Mouse (Mus musculus) limb, embryonic 13.5 days (tissue): ENCODE results near the gene Eif4a2. TPM values are rescaled to one million over a fixed set of nuclear protein-coding genes. Genes with fewer than 3 reads are reported as not detected.

Experiments used
- ATAC-seq: fragments of 200-750 bp; cut with Nextera tagmentation; 2 replicates; pipeline ENCODE4 v1.8.0; 2017; ENCODE audit warnings: low read depth, moderate number of reproducible peaks, moderate TSS enrichment; ENCODE audit not compliant: low FRiP score
- H3K27ac ChIP-seq: fragments of 300-500 bp; sonication (generic); 2 replicates; pipeline ENCODE4 v1.5.1; 2015; ENCODE audit warnings: inconsistent platforms, mild to moderate bottlenecking, moderate library complexity
- H3K27me3 ChIP-seq: fragments of 300-500 bp; sonication (generic); 2 replicates; pipeline ENCODE4 v1.6.1; 2015; ENCODE audit warnings: mild to moderate bottlenecking, inconsistent platforms
- H3K36me3 ChIP-seq: fragments of 300-500 bp; sonication (generic); 2 replicates; pipeline ENCODE4 v1.6.1; 2015; ENCODE audit warnings: inconsistent platforms, mild to moderate bottlenecking, moderate library complexity
- H3K4me1 ChIP-seq: fragments of 300-500 bp; sonication (generic); 2 replicates; pipeline ENCODE4 v1.6.1; 2015; ENCODE audit warnings: inconsistent platforms
- H3K4me2 ChIP-seq: fragments of 300-500 bp; sonication (generic); replicated peaks from 2 replicates; pipeline ENCODE4 v1.6.1; 2015; ENCODE audit warnings: inconsistent platforms, mild to moderate bottlenecking, moderate library complexity
- H3K4me3 ChIP-seq: fragments of 300-500 bp; sonication (generic); 2 replicates; pipeline ENCODE4 v1.5.1; 2015; ENCODE audit warnings: moderate library complexity, mild to moderate bottlenecking, inconsistent platforms
- H3K9ac ChIP-seq: fragments of 300-500 bp; sonication (generic); 2 replicates; pipeline ENCODE4 v1.6.1; 2015; ENCODE audit warnings: mild to moderate bottlenecking, inconsistent platforms
- H3K9me3 ChIP-seq: fragments of 300-500 bp; sonication (generic); 2 replicates; pipeline ENCODE4 v1.6.1; 2016; ENCODE audit warnings: inconsistent platforms
- WGBS: fragments of 180-500 bp; shearing (Covaris S2); methylation state at CpG from one replicate; pipeline ENCODE4 v1.1.7; 2015; 5-methylcytosine and 5-hydroxymethylcytosine counted together
- microRNA-seq: library from miRNA; unstranded; fragments of <30 nt; microRNA quantifications from one replicate; pipeline ENCODE4, GENCODE M21; 2016
- polyA plus RNA-seq: library from polyadenylated mRNA; unstranded; fragments of >200 nt; fragmentation: Nextera tagmentation; extraction: Ambion mirVana; gene quantifications from 2 replicates; pipeline ENCODE4 v1.2.1, GENCODE M21; 2015

The Eif4a2 gene
- polyA plus RNA-seq, 1 experiment from 2014 or later = 265 TPM

DNA sequence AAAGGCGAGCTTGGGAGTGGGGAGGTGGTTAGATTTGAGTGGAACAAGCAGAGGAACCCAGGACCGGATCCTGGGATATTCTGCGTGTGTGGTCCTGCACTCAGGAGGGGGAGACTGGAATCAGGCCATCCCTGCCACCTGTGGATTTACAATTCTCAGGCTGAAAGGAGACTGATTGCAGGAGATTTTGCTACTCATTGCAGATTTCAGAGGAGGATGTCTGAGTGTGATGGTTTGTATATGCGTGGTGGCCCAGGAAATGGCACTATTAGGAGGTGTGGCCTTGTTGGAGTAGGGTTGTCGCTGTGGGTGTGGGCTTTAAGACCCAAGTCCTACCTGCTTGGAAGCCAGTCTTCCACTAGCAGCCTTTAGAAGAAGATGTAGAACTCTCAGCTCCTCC lies 47.0 kb downstream of the Eif4a2 start:
- ATAC-seq = no peak

GRCm38 (mm10) chr16:23157013-23157412 lies 49.8 kb downstream of the Eif4a2 start:
- H3K9ac ChIP-seq = no peak overlapping the region
- no peaks in the 10 kb centered on the region for H3K36me3 ChIP-seq
- H3K9me3 ChIP-seq = no peaks in the 10 kb centered on the region
- no peak for ATAC-seq
- H3K4me1 ChIP-seq = no peaks in the 10 kb centered on the region
- H3K27ac ChIP-seq = no peak overlapping the region
- H3K4me2 ChIP-seq = no peak overlapping the region
- WGBS = 92% methylated on average over 13 of the region's 13 CpGs
- no peak overlapping the region for H3K4me3 ChIP-seq
- H3K27me3 ChIP-seq = no peaks in the 10 kb centered on the region

More for the DNA sequence above, 47.0 kb downstream of the Eif4a2 start:
- no peak overlapping the region for H3K4me3 ChIP-seq
- no peak overlapping the region for H3K27ac ChIP-seq
- H3K27me3 ChIP-seq = no peaks in the 10 kb centered on the region
- no peaks in the 10 kb centered on the region for H3K36me3 ChIP-seq
- no peak overlapping the region for H3K4me2 ChIP-seq
- no peak overlapping the region for H3K9ac ChIP-seq
- 70% methylated on average over 5 of the region's 5 CpGs for WGBS
- no peaks in the 10 kb centered on the region for H3K4me1 ChIP-seq
- H3K9me3 ChIP-seq = no peaks in the 10 kb centered on the region

DNA sequence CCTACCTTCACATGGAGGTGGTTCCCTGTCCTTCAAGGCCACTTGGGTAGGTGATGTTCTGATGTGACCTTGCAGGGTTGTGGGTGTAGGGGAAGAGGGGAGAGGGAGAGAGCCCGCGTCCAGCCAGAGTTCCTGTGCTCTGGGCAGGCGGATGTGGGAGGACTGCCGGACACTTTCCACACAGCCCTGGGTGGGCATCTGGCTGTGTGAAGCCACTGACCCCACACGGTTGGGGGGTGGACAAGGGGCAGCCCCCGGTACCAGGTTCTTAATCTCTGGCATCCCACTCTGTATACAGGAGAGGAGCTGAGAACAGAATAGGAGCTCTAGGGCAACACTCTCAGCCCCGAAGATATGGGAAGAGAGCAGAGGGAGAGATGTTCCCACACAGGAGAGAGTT lies 51.0 kb downstream of the Eif4a2 start:
- H3K9ac ChIP-seq = no peak overlapping the region
- no peak for ATAC-seq
- no peak overlapping the region for H3K4me3 ChIP-seq
- H3K27me3 ChIP-seq = no peaks in the 10 kb centered on the region
- H3K4me1 ChIP-seq = no peaks in the 10 kb centered on the region
- H3K27ac ChIP-seq = no peak overlapping the region
- WGBS = 87% methylated on average over 7 of the region's 7 CpGs
- H3K4me2 ChIP-seq = no peak overlapping the region
- H3K36me3 ChIP-seq = no peaks in the 10 kb centered on the region
- no peaks in the 10 kb centered on the region for H3K9me3 ChIP-seq

DNA sequence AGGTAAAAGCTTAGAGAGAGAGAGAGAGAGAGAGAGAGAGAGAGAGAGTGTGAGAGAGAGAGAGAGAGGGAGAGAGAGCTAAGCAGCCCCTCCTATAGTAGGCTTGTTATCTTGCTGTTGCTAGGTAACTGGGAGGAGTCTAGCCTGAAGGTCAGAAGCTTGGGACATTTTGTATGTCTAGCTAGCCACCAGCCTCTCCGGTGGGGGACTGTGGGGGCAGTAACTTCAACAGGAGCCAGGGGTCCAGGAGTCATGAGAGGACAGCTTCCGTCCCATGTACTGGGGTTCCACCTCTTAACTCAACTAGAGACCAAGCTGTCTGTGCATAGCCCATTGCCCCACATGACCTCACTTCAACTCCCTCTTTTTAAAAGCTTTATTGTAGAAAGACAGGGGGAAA lies 51.7 kb downstream of the Eif4a2 start:
- no peaks in the 10 kb centered on the region for H3K36me3 ChIP-seq
- no peak overlapping the region for H3K4me3 ChIP-seq
- 62% methylated on average over 2 of the region's 2 CpGs for WGBS
- no peaks in the 10 kb centered on the region for H3K27me3 ChIP-seq
- H3K4me2 ChIP-seq = no peak overlapping the region
- no peak overlapping the region for H3K27ac ChIP-seq
- no peaks in the 10 kb centered on the region for H3K9me3 ChIP-seq
- H3K9ac ChIP-seq = no peak overlapping the region
- H3K4me1 ChIP-seq = no peaks in the 10 kb centered on the region
- ATAC-seq = no peak

DNA sequence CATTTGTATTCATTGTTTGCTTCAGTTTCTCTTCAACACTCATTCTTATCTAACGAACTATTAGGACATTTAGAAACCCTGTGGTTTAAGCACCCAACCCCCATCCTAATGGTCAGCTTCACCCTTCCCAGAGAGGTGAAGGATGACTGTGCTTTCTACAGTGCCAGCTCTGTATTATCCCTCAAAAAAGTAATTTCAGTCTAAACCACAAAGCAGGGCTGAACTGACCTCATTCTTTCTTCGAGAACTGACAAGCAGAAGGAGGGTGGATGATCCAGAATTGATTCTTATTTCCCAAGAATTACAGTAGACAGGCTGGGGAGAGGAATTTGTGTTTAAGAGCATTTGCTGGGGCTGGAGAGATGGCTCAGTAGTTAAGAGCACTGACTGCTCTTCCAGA lies 52.5 kb downstream of the Eif4a2 start:
- no peaks in the 10 kb centered on the region for H3K9me3 ChIP-seq
- no peaks in the 10 kb centered on the region for H3K36me3 ChIP-seq
- H3K4me3 ChIP-seq = no peak overlapping the region
- no peak overlapping the region for H3K4me2 ChIP-seq
- no peaks in the 10 kb centered on the region for H3K27me3 ChIP-seq
- no peak for ATAC-seq
- WGBS = 74% methylated on average over 2 of the region's 2 CpGs
- H3K4me1 ChIP-seq = no peaks in the 10 kb centered on the region
- H3K27ac ChIP-seq = no peak overlapping the region
- H3K9ac ChIP-seq = no peak overlapping the region

- no peaks in the 10 kb centered on the region for H3K36me3 ChIP-seq
- H3K4me2 ChIP-seq = no peak overlapping the region
- no peak overlapping the region for H3K27ac ChIP-seq
- H3K9me3 ChIP-seq = no peaks in the 10 kb centered on the region
- WGBS = 67% methylated on average over 3 of the region's 3 CpGs
- H3K4me1 ChIP-seq = no peaks in the 10 kb centered on the region
- no peaks in the 10 kb centered on the region for H3K27me3 ChIP-seq
- no peak overlapping the region for H3K9ac ChIP-seq
- ATAC-seq = no peak
- no peak overlapping the region for H3K4me3 ChIP-seq
These were observed 54.9 kb downstream of the Eif4a2 start for GRCm38 (mm10) chr16:23162116-23162515.

Small RNAs within 50 kb of the gene (microRNA-seq; reads per million reads assigned to microRNA genes)
- gene Gm49346 = not detected

Other genes starting within 250 kb of the Eif4a2 start
- gene Tbccd1, start 249.8 kb upstream of the Eif4a2 start, polyA plus RNA-seq = 32.0 and 34.4 TPM in 2 replicates
- gene Dnajb11, start 249.6 kb upstream of the Eif4a2 start, polyA plus RNA-seq = 106 and 110 TPM in 2 replicates
- gene Ahsg, start 216.2 kb upstream of the Eif4a2 start, polyA plus RNA-seq = 1.4 TPM in 1 of 2 replicates, not detected in the other
- not detected in 2 replicates for gene Fetub, start 189.1 kb upstream of the Eif4a2 start, polyA plus RNA-seq
- gene Hrg, start 156.4 kb upstream of the Eif4a2 start, polyA plus RNA-seq = not detected in 2 replicates
- gene Kng2, start 78.0 kb upstream of the Eif4a2 start, polyA plus RNA-seq = 0.17 TPM in 1 of 2 replicates, not detected in the other
- 0.15 and 1.1 TPM in 2 replicates for gene Kng1, start 49.6 kb upstream of the Eif4a2 start, polyA plus RNA-seq
- 136 TPM in 2 replicates for gene Rfc4, start 20.3 kb downstream of the Eif4a2 start, polyA plus RNA-seq
- 0.11 TPM in 1 of 2 replicates, not detected in the other for gene Adipoq, start 39.1 kb downstream of the Eif4a2 start, polyA plus RNA-seq
- gene St6gal1, start 117.3 kb downstream of the Eif4a2 start, polyA plus RNA-seq = 20.3 and 20.6 TPM in 2 replicates